Mouse (Mus musculus): ENCODE results near the gene Ncor2. TPM values are rescaled to one million over a fixed set of nuclear protein-coding genes. Genes with fewer than 3 reads are reported as not detected.
A peak's percentile ranks its signal among the peaks of the same experiment; 100 is the strongest.

Ncor2 gene
- polyA plus RNA-seq, 1 experiment from 2014 or later, result 19.9 TPM

DNA sequence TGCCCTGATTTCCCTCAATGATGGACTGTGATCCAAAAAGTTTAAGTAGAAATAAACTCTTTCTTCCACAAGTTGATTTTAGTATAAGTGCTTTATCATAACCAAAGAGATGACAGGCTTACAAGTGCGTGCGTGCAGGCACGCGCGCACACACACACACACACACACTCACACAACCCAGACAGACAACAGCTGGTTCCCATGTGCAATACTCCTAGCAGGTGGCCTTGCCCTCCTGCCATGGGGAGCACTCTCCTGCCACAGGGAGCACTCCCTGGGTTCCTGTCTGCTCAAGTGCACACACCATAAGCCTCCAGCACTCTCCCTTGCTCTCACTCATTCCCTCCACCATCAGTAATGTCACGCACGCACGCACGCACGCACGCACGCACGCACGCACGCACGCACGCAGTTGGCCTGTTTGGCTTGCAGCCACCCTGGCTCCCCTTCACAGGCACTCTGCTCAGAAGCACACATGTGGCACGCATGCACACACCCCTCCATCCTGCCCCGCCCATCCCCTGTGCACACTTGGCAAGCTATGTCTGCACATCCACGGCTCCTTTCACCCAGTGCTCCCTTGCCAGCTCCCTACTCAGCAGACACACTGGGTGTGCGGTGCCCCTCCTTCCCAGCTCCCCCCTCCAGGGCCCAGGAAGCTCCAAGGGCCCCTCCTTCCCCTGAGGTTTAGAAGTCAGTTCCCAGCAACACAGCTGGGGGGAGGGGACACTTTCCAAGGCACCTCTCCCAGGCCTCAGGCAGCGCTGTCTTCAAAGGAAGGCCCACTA is 22.4 kb downstream of the Ncor2 start:
- no peak overlapping the region for H3K4me3 ChIP-seq (ENCODE audit: low read depth, low read length)
- H3K27me3 ChIP-seq (ENCODE audit: control insufficient read depth, insufficient read depth, low read depth, low read length), result no peaks in the 10 kb centered on the region
- no peak overlapping the region for H3K4me2 ChIP-seq (ENCODE audit: low read length)
- H3K9me3 ChIP-seq (replicated peaks; ENCODE audit: control insufficient read depth, low read length, poor library complexity, severe bottlenecking), result no peaks in the 10 kb centered on the region
- peak overlapping the region; percentile 90 for H3K27ac ChIP-seq (ENCODE audit: low read length)
- no peak overlapping the region for H3K9ac ChIP-seq (ENCODE audit: low read depth, low read length)
- WGBS, result 75% methylated on average over 22 of the region's 22 CpGs
- H3K36me3 ChIP-seq (ENCODE audit: control insufficient read depth, insufficient read depth, low read length), result no peaks in the 10 kb centered on the region
- peaks cover 79% of the 10 kb centered on the region for H3K4me1 ChIP-seq (ENCODE audit: control insufficient read depth, insufficient read depth, low read length)
- no peak for ATAC-seq

DNA sequence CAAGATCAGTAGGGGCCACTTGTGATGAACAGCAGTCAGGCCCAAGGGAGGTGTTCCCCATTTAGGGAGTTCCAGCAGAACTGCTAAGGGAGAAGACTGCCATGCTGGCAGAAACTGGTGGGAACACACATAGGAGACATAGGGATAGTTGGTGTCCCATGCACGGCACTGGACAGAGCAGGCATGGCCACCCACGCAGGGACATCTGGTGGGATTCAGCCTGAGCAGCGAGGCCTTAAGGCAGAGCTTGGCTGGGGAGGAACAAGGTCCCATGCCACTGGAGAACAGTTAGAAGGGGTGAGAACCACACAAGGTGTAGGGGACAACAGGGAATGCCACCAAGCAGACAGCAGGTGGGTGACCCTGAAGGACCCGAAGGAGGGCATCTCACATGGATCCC is 23.6 kb downstream of the Ncor2 start:
- Histone ChIP-seq H3K4me2 (ENCODE audit: low read length) (no peak overlapping the region), H3K27me3 (ENCODE audit: control insufficient read depth, insufficient read depth, low read depth, low read length) (no peaks in the 10 kb centered on the region), H3K4me1 (ENCODE audit: control insufficient read depth, insufficient read depth, low read length) (peaks cover 89% of the 10 kb centered on the region), H3K9me3 (replicated peaks; ENCODE audit: control insufficient read depth, low read length, poor library complexity, severe bottlenecking) (no peaks in the 10 kb centered on the region), H3K4me3 (ENCODE audit: low read depth, low read length) (no peak overlapping the region), H3K27ac (ENCODE audit: low read length) (peak overlapping the region; percentile 75), H3K36me3 (ENCODE audit: control insufficient read depth, insufficient read depth, low read length) (no peaks in the 10 kb centered on the region), H3K9ac (ENCODE audit: low read depth, low read length) (peak overlapping the region; percentile 22; the same call in 1 of the 2 replicates)
- ATAC-seq, result no peak
- WGBS, result 83% methylated on average over 4 of the region's 4 CpGs

DNA sequence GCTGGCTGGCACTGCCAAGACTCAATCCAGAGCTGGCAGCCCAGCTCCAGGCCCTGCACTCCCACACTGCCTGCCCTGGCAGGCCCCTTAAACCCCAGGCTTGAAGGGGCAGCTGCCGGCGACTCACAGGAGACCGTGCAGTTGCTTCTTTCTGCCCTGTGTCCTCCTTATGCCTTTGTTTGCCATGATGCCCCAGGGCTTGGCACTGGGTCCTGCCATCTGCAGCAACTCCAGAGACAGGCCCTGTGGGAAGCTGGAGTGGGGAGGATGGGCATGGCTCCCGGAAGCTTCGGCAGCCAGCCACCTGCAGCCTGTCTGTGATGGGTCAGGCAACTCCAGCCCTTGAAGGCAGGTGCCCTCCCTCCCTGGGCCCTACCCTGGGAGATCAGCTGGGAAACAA is 24.0 kb downstream of the Ncor2 start:
- 20% methylated on average over 5 of the region's 5 CpGs for WGBS
- H3K4me2 ChIP-seq (ENCODE audit: low read length), result no peak overlapping the region
- ATAC-seq, result no peak

DNA sequence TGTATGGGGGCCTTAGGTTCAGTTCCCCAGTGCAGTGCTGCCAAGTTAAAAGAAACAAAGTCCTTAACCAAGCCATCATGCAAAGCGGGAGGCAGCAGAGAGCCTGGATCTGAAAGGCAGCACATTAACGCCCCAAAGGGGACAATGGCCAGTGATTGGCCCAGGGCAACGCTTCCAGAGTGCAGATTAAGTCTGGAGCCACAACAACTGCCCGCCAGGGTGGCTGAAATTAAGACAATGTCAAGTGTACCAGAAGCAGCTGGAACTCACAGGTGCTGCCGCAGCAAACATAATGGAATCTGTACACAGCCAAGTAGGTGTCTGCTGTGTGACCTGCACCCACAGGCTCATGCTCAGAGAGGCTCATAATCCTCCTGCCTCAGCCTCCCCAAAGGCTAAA is 24.8 kb downstream of the Ncor2 start:
- no peak overlapping the region for H3K4me3 ChIP-seq (ENCODE audit: low read depth, low read length)
- no peak overlapping the region for H3K4me2 ChIP-seq (ENCODE audit: low read length)
- H3K27me3 ChIP-seq (ENCODE audit: control insufficient read depth, insufficient read depth, low read depth, low read length), result no peaks in the 10 kb centered on the region
- H3K27ac ChIP-seq (ENCODE audit: low read length), result peak overlapping the region; percentile 75
- 27% methylated on average over 5 of the region's 5 CpGs for WGBS
- H3K9ac ChIP-seq (ENCODE audit: low read depth, low read length), result no peak overlapping the region
- no peaks in the 10 kb centered on the region for H3K36me3 ChIP-seq (ENCODE audit: control insufficient read depth, insufficient read depth, low read length)
- H3K4me1 ChIP-seq (ENCODE audit: control insufficient read depth, insufficient read depth, low read length), result peaks cover 83% of the 10 kb centered on the region
- ATAC-seq, result no peak
- H3K9me3 ChIP-seq (replicated peaks; ENCODE audit: control insufficient read depth, low read length, poor library complexity, severe bottlenecking), result no peaks in the 10 kb centered on the region

More for the DNA sequence above, 24.0 kb downstream of the Ncor2 start:
- H3K36me3 ChIP-seq (ENCODE audit: control insufficient read depth, insufficient read depth, low read length), result no peaks in the 10 kb centered on the region
- peaks cover 85% of the 10 kb centered on the region for H3K4me1 ChIP-seq (ENCODE audit: control insufficient read depth, insufficient read depth, low read length)
- no peak overlapping the region for H3K4me3 ChIP-seq (ENCODE audit: low read depth, low read length)
- no peaks in the 10 kb centered on the region for H3K27me3 ChIP-seq (ENCODE audit: control insufficient read depth, insufficient read depth, low read depth, low read length)
- H3K9ac ChIP-seq (ENCODE audit: low read depth, low read length), result peak overlapping the region; percentile 22; the same call in 1 of the 2 replicates
- peak overlapping the region; percentile 75 for H3K27ac ChIP-seq (ENCODE audit: low read length)
- H3K9me3 ChIP-seq (replicated peaks; ENCODE audit: control insufficient read depth, low read length, poor library complexity, severe bottlenecking), result no peaks in the 10 kb centered on the region

DNA sequence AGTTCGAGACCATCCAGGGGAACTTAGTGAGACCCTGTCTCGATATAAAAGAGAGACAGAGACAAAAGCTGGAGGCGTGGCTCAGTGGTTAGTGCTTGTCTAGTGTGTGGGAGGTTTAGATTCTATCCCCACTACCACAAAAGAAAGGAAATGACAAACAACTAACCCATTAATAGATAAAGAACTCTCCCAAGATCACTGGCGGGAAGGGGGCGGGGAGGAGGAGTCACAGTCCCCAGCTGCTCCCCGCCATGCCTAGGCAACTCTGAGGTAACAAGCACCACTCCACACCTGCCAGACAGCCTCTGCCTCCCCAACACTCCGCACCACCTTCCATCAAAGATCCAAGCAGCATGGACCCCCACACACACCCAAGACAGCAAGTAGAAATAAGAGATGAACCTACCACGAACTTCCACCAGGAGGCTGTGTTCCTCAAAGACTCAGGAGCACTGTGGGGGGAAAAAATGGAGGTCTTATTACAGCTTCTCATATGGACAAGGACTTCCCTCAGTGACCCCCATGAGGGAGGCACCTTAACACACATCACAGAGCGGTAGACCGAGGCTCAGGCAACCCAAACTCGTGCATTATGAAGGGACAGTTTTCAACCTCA is 25.7 kb downstream of the Ncor2 start:
- Histone ChIP-seq H3K9ac (ENCODE audit: low read depth, low read length) (no peak overlapping the region), H3K36me3 (ENCODE audit: control insufficient read depth, insufficient read depth, low read length) (no peaks in the 10 kb centered on the region), H3K27me3 (ENCODE audit: control insufficient read depth, insufficient read depth, low read depth, low read length) (no peaks in the 10 kb centered on the region), H3K4me3 (ENCODE audit: low read depth, low read length) (no peak overlapping the region), H3K27ac (ENCODE audit: low read length) (peak overlapping the region; percentile 75), H3K9me3 (replicated peaks; ENCODE audit: control insufficient read depth, low read length, poor library complexity, severe bottlenecking) (no peaks in the 10 kb centered on the region), H3K4me1 (ENCODE audit: control insufficient read depth, insufficient read depth, low read length) (peaks cover 83% of the 10 kb centered on the region), H3K4me2 (ENCODE audit: low read length) (no peak overlapping the region)
- no peak for ATAC-seq
- WGBS, result 83% methylated on average over 11 of the region's 11 CpGs

DNA sequence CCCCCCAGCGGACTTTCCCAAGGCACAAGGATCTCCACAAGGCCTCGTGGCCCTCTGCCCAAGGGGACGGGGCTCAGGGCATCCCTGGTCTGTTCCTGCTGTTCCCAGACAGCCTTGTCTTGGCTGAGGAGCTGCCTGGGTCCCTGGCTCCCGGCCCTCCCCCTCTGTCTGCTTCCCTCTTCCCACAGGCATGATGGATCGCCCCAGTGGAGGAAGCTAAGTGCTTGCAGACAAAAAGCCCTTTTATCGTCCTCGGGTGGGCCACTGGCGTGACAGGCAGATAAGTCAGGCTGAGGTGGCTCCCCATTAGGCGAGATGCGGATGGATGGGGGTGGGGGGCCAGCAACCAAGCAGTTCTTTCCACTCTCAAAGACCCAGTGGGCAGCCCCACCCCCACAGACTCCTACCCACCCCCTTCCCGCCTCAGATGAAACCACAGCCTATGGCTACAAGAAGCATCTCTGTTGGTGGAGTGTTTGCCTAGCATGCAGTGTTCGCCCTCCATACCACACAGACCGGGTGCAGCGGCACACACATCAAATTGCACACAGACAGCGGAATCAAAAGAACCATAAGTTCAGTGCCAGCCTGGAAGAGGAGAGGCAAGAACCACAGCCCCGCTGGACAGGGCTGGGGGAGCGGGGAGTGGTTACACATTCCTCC is 27.0 kb downstream of the Ncor2 start:
- Histone ChIP-seq H3K9ac (ENCODE audit: low read depth, low read length) (peak overlapping the region; percentile 12), H3K36me3 (ENCODE audit: control insufficient read depth, insufficient read depth, low read length) (no peaks in the 10 kb centered on the region), H3K27me3 (ENCODE audit: control insufficient read depth, insufficient read depth, low read depth, low read length) (no peaks in the 10 kb centered on the region), H3K27ac (ENCODE audit: low read length) (peak overlapping the region; percentile 77), H3K4me1 (ENCODE audit: control insufficient read depth, insufficient read depth, low read length) (peaks cover 73% of the 10 kb centered on the region), H3K4me2 (ENCODE audit: low read length) (peak overlapping the region; percentile 2; the same call in 1 of the 2 replicates), H3K4me3 (ENCODE audit: low read depth, low read length) (no peak overlapping the region), H3K9me3 (replicated peaks; ENCODE audit: control insufficient read depth, low read length, poor library complexity, severe bottlenecking) (no peaks in the 10 kb centered on the region)
- ATAC-seq, result peak; percentile 63
- 13% methylated on average over 17 of the region's 17 CpGs for WGBS

DNA sequence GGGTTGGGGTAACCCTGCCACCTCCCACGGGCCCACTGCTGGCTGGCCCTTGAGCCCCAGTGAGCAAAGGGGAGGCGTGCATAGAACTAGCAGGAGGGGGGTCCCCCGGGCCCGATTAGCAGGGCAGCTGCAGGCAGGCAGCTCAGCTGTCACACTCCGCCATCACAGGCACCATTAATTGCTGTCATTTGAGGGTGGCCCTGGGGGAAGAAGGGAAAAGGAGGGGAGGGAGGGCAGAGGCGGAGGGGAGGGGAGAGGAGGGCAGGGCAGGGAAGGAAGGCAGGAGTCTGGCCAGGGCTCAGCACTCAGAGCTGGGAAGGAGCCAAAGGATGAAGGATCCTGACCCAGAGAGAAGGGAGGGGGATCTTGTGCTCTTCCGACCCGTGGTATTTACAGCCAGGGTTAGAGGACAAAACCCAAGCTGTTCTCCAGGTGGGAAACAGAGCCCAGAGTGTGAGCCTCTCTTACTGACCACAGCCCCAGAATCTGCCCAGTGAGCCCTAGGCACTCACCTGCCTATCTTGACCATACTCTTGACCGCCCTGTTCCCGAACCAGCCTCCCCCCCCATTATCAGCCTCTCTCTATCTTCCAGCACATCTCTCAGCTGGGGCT is 28.0 kb downstream of the Ncor2 start:
- no peak overlapping the region; the same call in 1 of the 2 replicates for H3K4me2 ChIP-seq (ENCODE audit: low read length)

DNA sequence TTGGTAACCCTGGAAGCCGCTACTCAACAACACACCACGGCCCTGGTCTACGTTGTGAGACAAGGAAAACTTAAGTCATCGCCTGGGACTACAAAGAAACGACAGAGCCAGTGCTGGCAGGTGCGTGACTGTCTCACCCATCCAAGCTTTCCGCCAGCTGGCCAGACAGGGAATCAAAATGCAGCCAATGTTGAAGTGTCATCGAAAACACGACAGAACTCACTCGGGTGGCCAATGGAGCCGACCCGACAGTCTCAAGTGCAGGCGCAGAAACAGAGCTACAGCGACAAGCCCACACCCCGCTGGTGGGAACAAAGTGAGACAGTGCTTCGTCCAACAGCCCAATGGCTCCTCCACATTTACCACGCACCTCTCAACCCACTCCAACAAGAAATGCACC is 29.9 kb downstream of the Ncor2 start:
- Histone ChIP-seq H3K4me1 (ENCODE audit: control insufficient read depth, insufficient read depth, low read length) (peaks cover 49% of the 10 kb centered on the region), H3K27ac (ENCODE audit: low read length) (peak overlapping the region; percentile 74), H3K4me2 (ENCODE audit: low read length) (no peak overlapping the region), H3K9ac (ENCODE audit: low read depth, low read length) (0 out of 2 replicates have a peak overlapping the region, but pooled peaks have one; percentile 26), H3K27me3 (ENCODE audit: control insufficient read depth, insufficient read depth, low read depth, low read length) (no peaks in the 10 kb centered on the region), H3K9me3 (replicated peaks; ENCODE audit: control insufficient read depth, low read length, poor library complexity, severe bottlenecking) (no peaks in the 10 kb centered on the region), H3K36me3 (ENCODE audit: control insufficient read depth, insufficient read depth, low read length) (no peaks in the 10 kb centered on the region), H3K4me3 (ENCODE audit: low read depth, low read length) (no peak overlapping the region)
- WGBS, result 64% methylated on average over 17 of the region's 17 CpGs
- ATAC-seq, result no peak

More for the DNA sequence above, 28.0 kb downstream of the Ncor2 start:
- no peak overlapping the region for H3K4me3 ChIP-seq (ENCODE audit: low read depth, low read length)
- peak overlapping the region; percentile 77 for H3K27ac ChIP-seq (ENCODE audit: low read length)
- H3K9me3 ChIP-seq (replicated peaks; ENCODE audit: control insufficient read depth, low read length, poor library complexity, severe bottlenecking), result no peaks in the 10 kb centered on the region
- peak; percentile 27 for ATAC-seq
- no peaks in the 10 kb centered on the region for H3K27me3 ChIP-seq (ENCODE audit: control insufficient read depth, insufficient read depth, low read depth, low read length)
- 21% methylated on average over 10 of the region's 10 CpGs for WGBS
- H3K9ac ChIP-seq (ENCODE audit: low read depth, low read length), result peak overlapping the region; percentile 12
- no peaks in the 10 kb centered on the region for H3K36me3 ChIP-seq (ENCODE audit: control insufficient read depth, insufficient read depth, low read length)
- peaks cover 64% of the 10 kb centered on the region for H3K4me1 ChIP-seq (ENCODE audit: control insufficient read depth, insufficient read depth, low read length)
